Mouse (Mus musculus) MEL (cell line): Measurements from ENCODE around the gene Golph3l.

Experiments used
- CHD2 ChIP-seq: IDR thresholded peaks from 2 replicates; pipeline ENCODE4 v1.6.1; 2011; ENCODE audit warnings: low read length, improper control_type of control experiment
- EP300 ChIP-seq, 2 experiments: IDR thresholded peaks; 2 replicates each; pipeline ENCODE4 v1.6.1; 2011; ENCODE audit warnings: improper control_type of control experiment in 2 of 2, low read length in 2 of 2, low read depth in 1 of 2, mild to moderate bottlenecking in 1 of 2
- KAT2A ChIP-seq: conservative IDR thresholded peaks from 2 replicates; pipeline ENCODE4 v1.6.1; 2012; ENCODE audit warnings: low read depth, low read length, improper control_type of control experiment, inconsistent platforms
- POLR2A ChIP-seq, 2 experiments: IDR thresholded peaks; 2 replicates each; pipeline ENCODE4 v1.6.1; 2011 to 2012; ENCODE audit warnings: low read length in 2 of 2, mild to moderate bottlenecking in 2 of 2, control low read depth in 1 of 2, improper control_type of control experiment in 1 of 2, low read depth in 1 of 2, moderate library complexity in 1 of 2; ENCODE audit not compliant: control insufficient read depth in 1 of 2, insufficient read depth in 1 of 2, poor library complexity in 1 of 2
- POLR2AphosphoS2 ChIP-seq: IDR thresholded peaks from 2 replicates; pipeline ENCODE4 v1.6.1; 2011; ENCODE audit warnings: low read length, improper control_type of control experiment
- POLR2AphosphoS5 ChIP-seq: IDR thresholded peaks from 2 replicates; pipeline ENCODE4 v1.6.1; 2012; ENCODE audit warnings: low read depth, borderline replicate concordance, mild to moderate bottlenecking, inconsistent platforms, low read length, moderate library complexity, mixed read lengths
- USF1 ChIP-seq: IDR thresholded peaks from 2 replicates; pipeline ENCODE4 v1.6.1; 2014; ENCODE audit warnings: low read depth, mild to moderate bottlenecking, inconsistent platforms, low read length, improper control_type of control experiment, moderate library complexity
- USF2 ChIP-seq, 2 experiments: IDR thresholded peaks; 2 replicates each; pipeline ENCODE4 v1.6.1; 2011 to 2012; ENCODE audit warnings: improper control_type of control experiment in 2 of 2, low read length in 2 of 2, borderline replicate concordance in 1 of 2, inconsistent platforms in 1 of 2, low read depth in 1 of 2, mild to moderate bottlenecking in 1 of 2; ENCODE audit not compliant: insufficient read depth in 1 of 2

DNA sequence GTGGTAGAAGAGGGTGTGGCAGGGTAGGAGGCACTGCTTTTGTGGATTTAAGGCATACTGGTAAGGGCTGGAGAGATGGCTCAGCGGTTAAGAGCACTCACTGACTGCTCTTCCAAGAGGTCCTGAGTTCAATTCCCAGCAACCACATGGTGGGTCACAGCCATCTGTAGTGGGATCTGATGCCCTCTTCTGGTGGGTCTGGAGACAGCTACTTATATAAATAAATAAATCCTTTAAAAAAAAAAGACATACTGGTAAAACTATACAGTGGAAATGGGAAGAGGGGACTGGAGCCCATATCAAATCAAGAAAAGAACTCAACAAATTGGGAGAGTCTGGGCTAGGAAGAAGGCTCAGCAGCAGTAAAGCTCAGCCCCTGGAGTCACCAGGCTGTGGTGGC, 51.0 kb downstream of the Golph3l start:
- TF ChIP-seq POLR2AphosphoS2 = no peak
- no peak for TF ChIP-seq EP300 (IDR thresholded peaks at IDR 0.05; ENCODE audit: low read depth in 1 of 2, low read length in 2 of 2)
- TF ChIP-seq KAT2A = no peak
- TF ChIP-seq USF1 = no peak
- no peak for TF ChIP-seq POLR2A (IDR thresholded peaks at IDR 0.05; ENCODE audit: control insufficient read depth in 1 of 2, insufficient read depth in 1 of 2, low read depth in 1 of 2, low read length in 2 of 2, poor library complexity in 1 of 2)
- no peak for TF ChIP-seq USF2 (IDR thresholded peaks at IDR 0.05; ENCODE audit: borderline replicate concordance in 1 of 2, insufficient read depth in 1 of 2, low read depth in 1 of 2, low read length in 2 of 2)
- TF ChIP-seq CHD2 = no peak
- TF ChIP-seq POLR2AphosphoS5 = no peak
